Mouse (Mus musculus) liver, embryonic 14.5 days (tissue): ENCODE measurements around the gene Rbm8a. TPM values are rescaled to one million over a fixed set of nuclear protein-coding genes. Genes with fewer than 3 reads are reported as not detected.

Experiments used
- ATAC-seq: fragments of 200-750 bp; cut with Nextera tagmentation; 2 replicates; pipeline ENCODE4 v1.8.0; 2017; ENCODE audit warnings: moderate number of reproducible peaks, mild to moderate bottlenecking, moderate library complexity; ENCODE audit not compliant: insufficient read depth
- DNase-seq, 3 experiments: peaks; one replicate each; pipeline ENCODE4 v3.0.0-alpha.2; 2012 to 2013; ENCODE audit warnings: low read depth in 3 of 3, low spot score in 3 of 3
- H3K27ac ChIP-seq: fragments of 300-500 bp; sonication (generic); 2 replicates; pipeline ENCODE4 v1.5.1; 2014; ENCODE audit warnings: moderate library complexity, mild to moderate bottlenecking, control low read depth, inconsistent platforms
- H3K27me3 ChIP-seq: fragments of 300-500 bp; sonication (generic); 2 replicates; pipeline ENCODE4 v1.6.1; 2014; ENCODE audit warnings: mild to moderate bottlenecking, low read length, moderate library complexity; ENCODE audit not compliant: control insufficient read depth, insufficient read depth
- H3K36me3 ChIP-seq: fragments of 300-500 bp; sonication (generic); replicated peaks from 2 replicates; pipeline ENCODE4 v1.6.1; 2014; ENCODE audit warnings: low read depth; ENCODE audit not compliant: control insufficient read depth, insufficient read depth
- H3K4me1 ChIP-seq, 2 experiments: fragments of 200-500 bp in 1 of 2; fragments of 300-500 bp in 1 of 2; sonication (generic) in 1 of 2; replicated peaks; 2 replicates each; pipeline ENCODE4 v1.6.1; 2012 to 2014; ENCODE audit warnings: antibody characterized with exemption in 1 of 2, inconsistent platforms in 1 of 2, low read length in 1 of 2; ENCODE audit not compliant: control insufficient read depth in 2 of 2, insufficient read depth in 2 of 2
- H3K4me2 ChIP-seq: fragments of 300-500 bp; sonication (generic); 2 replicates; pipeline ENCODE4 v1.6.1; 2014; ENCODE audit warnings: low read depth, mild to moderate bottlenecking, control low read depth, moderate library complexity
- H3K4me3 ChIP-seq, 2 experiments: fragments of 200-500 bp in 1 of 2; fragments of 300-500 bp in 1 of 2; sonication (generic) in 1 of 2; 2 replicates each; pipeline ENCODE4 v1.5.1; 2012 to 2014; ENCODE audit warnings: low read depth in 2 of 2, low read length in 2 of 2, mild to moderate bottlenecking in 2 of 2, control low read depth in 1 of 2, inconsistent platforms in 1 of 2, moderate library complexity in 1 of 2; ENCODE audit not compliant: insufficient read depth in 1 of 2
- H3K9ac ChIP-seq: fragments of 300-500 bp; sonication (generic); replicated peaks from 2 replicates; pipeline ENCODE4 v1.6.1; 2014; ENCODE audit warnings: mild to moderate bottlenecking, control low read depth, moderate library complexity
- H3K9me3 ChIP-seq: fragments of 300-500 bp; sonication (generic); 2 replicates; pipeline ENCODE4 v1.6.1; 2016; ENCODE audit warnings: low read length, mixed read lengths; ENCODE audit not compliant: control insufficient read depth
- CTCF ChIP-seq: IDR thresholded peaks from 2 replicates; pipeline ENCODE4 v1.5.1; 2016; ENCODE audit warnings: antibody characterized with exemption, low read depth, control low read depth
- EP300 ChIP-seq: IDR thresholded peaks from 2 replicates; pipeline ENCODE4 v1.6.1; 2016; ENCODE audit warnings: antibody characterized with exemption, low read depth
- WGBS: fragments of 180-500 bp; shearing (Covaris S2); extraction: QIAGEN DNeasy Blood & Tissue Kit; methylation state at CpG from one replicate; pipeline ENCODE4 v1.1.7; 2014; ENCODE audit not compliant: insufficient replicate concordance; 5-methylcytosine and 5-hydroxymethylcytosine counted together
- polyA plus RNA-seq, 2 experiments: library from polyadenylated mRNA; depleted of rRNA in 1 of 2; stranded (reverse) in 1 of 2; unstranded in 1 of 2; fragments of >200 nt; fragmentation: Nextera tagmentation in 1 of 2; extraction: Ambion mirVana in 1 of 2; gene quantifications; 2 replicates each; pipeline versions ENCODE4 v1.2.1 to v1.2.3; 2012 to 2014

Rbm8a gene
- polyA plus RNA-seq, 2 experiments, result 22.8 to 69.1 TPM

DNA sequence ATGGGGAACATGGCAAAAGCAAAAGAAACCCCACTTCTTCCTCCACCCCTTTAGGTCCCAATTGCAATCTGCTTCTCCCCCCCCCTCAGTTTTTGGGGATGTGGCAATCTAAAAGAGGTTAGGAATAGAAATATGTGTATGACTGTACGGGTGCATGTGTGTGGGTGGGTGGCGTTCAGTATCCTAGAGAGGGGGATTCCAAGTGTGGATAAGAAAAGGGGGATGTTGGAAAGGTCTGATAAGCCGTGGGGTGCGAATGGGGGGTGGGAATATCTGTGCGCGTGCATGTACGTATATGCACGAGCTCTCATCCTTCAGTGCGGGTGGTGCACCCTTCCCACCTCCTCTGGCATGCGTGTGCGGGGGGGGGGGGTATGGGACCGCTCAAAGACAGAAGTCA, 32.9 kb upstream of the Rbm8a start:
- 3% methylated on average over 11 of the region's 12 CpGs for WGBS
- H3K9me3 ChIP-seq, result no peaks in the 10 kb centered on the region
- peak overlapping the region; percentile 57 for H3K4me2 ChIP-seq
- peaks cover 70% of the 10 kb centered on the region for H3K27me3 ChIP-seq
- no peak for ATAC-seq
- no peak for TF ChIP-seq EP300
- TF ChIP-seq CTCF, result no peak
- peaks cover 0 to 10% of the 10 kb centered on the region in 2 experiments; a peak in 2 of 4 replicates for H3K4me1 ChIP-seq
- no peak overlapping the region for H3K9ac ChIP-seq
- no peak for DNase-seq
- no peak overlapping the region for H3K27ac ChIP-seq
- H3K4me3 ChIP-seq, result peak overlapping the region in 1 of 2 experiments; percentile 35; a peak in 2 of 4 replicates
- no peaks in the 10 kb centered on the region for H3K36me3 ChIP-seq

GRCm38 (mm10) chr3:96597435-96597891, 32.3 kb upstream of the Rbm8a start:
- peak overlapping the region; percentile 12 to 35; a peak in 3 of 4 replicates for H3K4me3 ChIP-seq
- no peaks in the 10 kb centered on the region for H3K9me3 ChIP-seq
- ATAC-seq, result no peak
- H3K4me2 ChIP-seq, result peak overlapping the region; percentile 57
- H3K9ac ChIP-seq, result no peak overlapping the region
- peaks cover 76% of the 10 kb centered on the region for H3K27me3 ChIP-seq
- H3K36me3 ChIP-seq, result no peaks in the 10 kb centered on the region
- no peak overlapping the region for H3K27ac ChIP-seq
- TF ChIP-seq EP300 (no peak), CTCF (no peak)
- DNase-seq, result no peak
- peaks cover 0 to 5% of the 10 kb centered on the region in 2 experiments; a peak in 2 of 4 replicates for H3K4me1 ChIP-seq
- WGBS, result 2% methylated on average over 40 of the region's 40 CpGs

DNA sequence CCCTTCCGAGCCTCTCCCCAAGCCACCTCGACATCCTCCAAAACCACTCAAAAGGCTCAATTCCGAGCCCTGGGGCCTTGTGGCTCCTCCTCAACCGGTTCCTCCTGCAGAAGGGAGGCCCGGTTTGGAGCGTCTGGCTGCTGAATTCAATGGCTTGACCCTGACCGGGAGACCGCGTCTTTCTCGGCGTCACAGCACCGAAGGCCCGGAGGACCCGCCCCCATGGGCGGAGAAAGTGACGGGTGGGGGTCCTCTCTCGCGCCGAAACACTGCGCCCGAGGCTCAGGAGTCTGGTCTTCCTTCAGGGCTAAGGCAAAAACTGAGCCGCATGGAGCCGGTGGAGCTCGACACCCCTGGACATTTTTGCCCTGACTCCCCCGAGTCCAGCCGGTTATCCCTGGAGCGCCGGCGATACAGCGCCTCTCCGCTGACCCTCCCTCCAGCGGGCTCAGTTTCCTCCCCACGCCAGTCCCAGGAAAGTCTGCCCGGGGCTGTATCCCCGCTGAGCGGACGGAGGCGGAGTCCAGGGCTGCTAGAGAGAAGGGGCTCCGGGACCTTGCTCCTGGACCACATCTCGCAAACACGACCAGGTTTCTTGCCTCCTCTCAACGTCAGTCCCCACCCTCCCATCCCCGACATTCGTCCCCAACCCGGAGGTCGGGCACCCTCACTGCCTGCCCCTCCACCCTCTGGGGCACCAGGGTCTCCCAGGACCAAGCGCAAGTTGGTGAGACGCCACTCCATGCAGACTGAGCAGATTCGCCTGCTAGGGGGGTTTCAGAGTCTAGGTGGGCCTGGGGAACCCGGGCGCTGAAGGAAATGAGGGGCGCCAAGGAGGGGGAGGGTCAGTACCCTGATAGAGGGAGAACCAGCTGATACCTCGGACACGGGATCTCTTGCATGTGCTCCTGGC, 31.3 kb upstream of the Rbm8a start:
- DNase-seq (no peak), ATAC-seq (no peak)
- Histone ChIP-seq H3K27ac (no peak overlapping the region), H3K4me3 (peak overlapping the region; percentile 10 to 35; a peak in 3 of 4 replicates), H3K27me3 (peaks cover 79% of the 10 kb centered on the region), H3K4me1 (no peaks in the 10 kb centered on the region; a peak in 1 of 4 replicates), H3K9me3 (no peaks in the 10 kb centered on the region), H3K36me3 (no peaks in the 10 kb centered on the region), H3K9ac (no peak overlapping the region), H3K4me2 (peak overlapping the region; percentile 57)
- TF ChIP-seq CTCF, result no peak
- TF ChIP-seq EP300, result no peak
- WGBS, result 4% methylated on average over 54 of the region's 54 CpGs

GRCm38 (mm10) chr3:96599069-96599393, 30.7 kb upstream of the Rbm8a start:
- TF ChIP-seq CTCF, result no peak
- TF ChIP-seq EP300, result no peak
- H3K4me3 ChIP-seq, result no peak overlapping the region
- ATAC-seq, result no peak

DNA sequence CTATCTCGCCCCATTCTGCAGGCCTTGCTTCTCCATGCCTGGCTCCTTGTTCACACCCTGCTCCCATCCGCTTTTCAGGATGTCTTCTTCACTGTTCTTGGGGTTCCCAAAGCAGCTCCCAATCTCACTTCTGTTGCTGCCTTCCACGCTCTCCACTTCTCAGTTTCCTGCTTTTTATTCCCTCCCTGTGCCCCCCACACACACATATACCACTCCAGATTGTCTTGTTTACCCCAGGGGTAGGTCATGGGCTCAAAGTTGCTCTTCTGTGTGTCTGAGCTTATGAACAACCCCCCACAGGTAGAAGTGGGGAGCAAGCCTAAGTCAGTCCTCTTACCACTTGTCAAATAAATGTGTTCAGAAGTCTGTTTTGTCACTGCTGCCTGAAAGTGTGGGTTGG, 30.3 kb upstream of the Rbm8a start:
- H3K27me3 ChIP-seq, result peaks cover 79% of the 10 kb centered on the region
- DNase-seq (no peak), ATAC-seq (no peak)
- no peaks in the 10 kb centered on the region for H3K36me3 ChIP-seq
- H3K4me1 ChIP-seq, result no peaks in the 10 kb centered on the region; a peak in 1 of 4 replicates
- no peak overlapping the region for H3K4me3 ChIP-seq
- no peak overlapping the region for H3K27ac ChIP-seq
- no peak for TF ChIP-seq EP300
- no peak for TF ChIP-seq CTCF
- H3K4me2 ChIP-seq, result no peak overlapping the region
- 65% methylated on average over 3 of the region's 3 CpGs for WGBS
- H3K9me3 ChIP-seq, result no peaks in the 10 kb centered on the region
- H3K9ac ChIP-seq, result no peak overlapping the region

More at GRCm38 (mm10) chr3:96599069-96599393, 30.7 kb upstream of the Rbm8a start:
- Histone ChIP-seq H3K27ac (no peak overlapping the region), H3K9me3 (no peaks in the 10 kb centered on the region), H3K36me3 (no peaks in the 10 kb centered on the region), H3K4me1 (no peaks in the 10 kb centered on the region; a peak in 1 of 4 replicates), H3K4me2 (no peak overlapping the region), H3K9ac (no peak overlapping the region), H3K27me3 (peaks cover 79% of the 10 kb centered on the region)
- 40% methylated on average over 8 of the region's 8 CpGs for WGBS
- no peak for DNase-seq
